Mouse (Mus musculus) heart, adult 9 months (tissue): ENCODE measurements around the gene Slc25a5.

Experiments
- DNase-seq, 2 experiments: peaks; one replicate each; pipeline ENCODE4 v3.0.0; 2022; ENCODE audit warnings: low spot score in 2 of 2

Gene Slc25a5

GRCm38 (mm10) chrX:36799131-36799879, 3.9 kb downstream of the Slc25a5 start:
- DNase-seq = no peak

- DNase-seq = no peak
Observed at GRCm38 (mm10) chrX:36803189-36803588, 7.7 kb downstream of the Slc25a5 start.

GRCm38 (mm10) chrX:36804196-36804595, 8.7 kb downstream of the Slc25a5 start:
- peak; percentile 66 to 68 for DNase-seq

GRCm38 (mm10) chrX:36805466-36806235, 10.2 kb downstream of the Slc25a5 start:
- DNase-seq = no peak

- peak; percentile 90 to 91 for DNase-seq
Observed at GRCm38 (mm10) chrX:36807360-36808317, 12.2 kb downstream of the Slc25a5 start.

GRCm38 (mm10) chrX:36808318-36808683, 12.8 kb downstream of the Slc25a5 start:
- no peak for DNase-seq

- DNase-seq = no peak
Observed at GRCm38 (mm10) chrX:36811377-36811776, 15.9 kb downstream of the Slc25a5 start.

- no peak for DNase-seq
Observed at GRCm38 (mm10) chrX:36814161-36814836, 18.8 kb downstream of the Slc25a5 start.

GRCm38 (mm10) chrX:36815022-36815421, 19.6 kb downstream of the Slc25a5 start:
- DNase-seq = no peak

- no peak for DNase-seq
Observed at GRCm38 (mm10) chrX:36815439-36815838, 20.0 kb downstream of the Slc25a5 start.

- DNase-seq = no peak
Observed at GRCm38 (mm10) chrX:36816368-36816899, 21.0 kb downstream of the Slc25a5 start.

- DNase-seq = no peak
Observed at GRCm38 (mm10) chrX:36816953-36817441, 21.5 kb downstream of the Slc25a5 start.

- DNase-seq = no peak
Observed at GRCm38 (mm10) chrX:36819575-36819974, 24.1 kb downstream of the Slc25a5 start.

GRCm38 (mm10) chrX:36820201-36820600, 24.8 kb downstream of the Slc25a5 start:
- DNase-seq = peak in 1 of 2 experiments; percentile 27

GRCm38 (mm10) chrX:36823932-36824711, 28.7 kb downstream of the Slc25a5 start:
- no peak for DNase-seq

GRCm38 (mm10) chrX:36825032-36825431, 29.6 kb downstream of the Slc25a5 start:
- no peak for DNase-seq

- DNase-seq = no peak
Observed at GRCm38 (mm10) chrX:36826873-36827272, 31.4 kb downstream of the Slc25a5 start.

- peak; percentile 19 to 40 for DNase-seq
Observed at GRCm38 (mm10) chrX:36830271-36830670, 34.8 kb downstream of the Slc25a5 start.

- peak; percentile 30 to 44 for DNase-seq
Observed at GRCm38 (mm10) chrX:36831632-36832031, 36.2 kb downstream of the Slc25a5 start.
